Mouse (Mus musculus) heart, embryonic 13.5 days (tissue): ENCODE data around the gene Vgf. TPM values are rescaled to one million over a fixed set of nuclear protein-coding genes. Genes with fewer than 3 reads are reported as not detected.

ENCODE experiments used
- microRNA counts: library from miRNA; unstranded; fragments of <30 nt; microRNA quantifications from one replicate; lab custom pipeline; 2016
- microRNA-seq: library from miRNA; unstranded; fragments of <30 nt; microRNA quantifications from one replicate; pipeline ENCODE4, GENCODE M21; 2016
- polyA plus RNA-seq: library from polyadenylated mRNA; unstranded; fragments of >200 nt; fragmentation: Nextera tagmentation; extraction: Ambion mirVana; gene quantifications from 2 replicates; pipeline ENCODE4 v1.2.1, GENCODE M21; 2015

Gene Vgf
- polyA plus RNA-seq, 1 experiment from 2014 or later, result 0.16 TPM

MicroRNAs within 50 kb of the gene (microRNA counts, 519-probe panel; counts per million panel counts)
- microRNA mmu-miR-702 (lab: Ali Mortazavi, UCI), result 209 counts per million, percentile 61 among the panel's probes with 10 or more counts

Small RNAs within 50 kb of the gene (microRNA-seq; reads per million reads assigned to microRNA genes)
- gene Mir702, result 30.0 reads per million, percentile 39 among the genes with 10 or more reads in this experiment

Other genes with a start within 250 kb of the Vgf start
- gene Col26a1, start 143.2 kb upstream of the Vgf start, polyA plus RNA-seq, result 20.2 and 21.8 TPM in 2 replicates
- 32.7 and 38.7 TPM in 2 replicates for gene Ift22, start 118.2 kb upstream of the Vgf start, polyA plus RNA-seq
- 249 and 252 TPM in 2 replicates for gene Fis1, start 73.1 kb upstream of the Vgf start, polyA plus RNA-seq
- 3.8 and 4.3 TPM in 2 replicates for gene Cldn15, start 59.8 kb upstream of the Vgf start, polyA plus RNA-seq
- gene Plod3, start 39.4 kb upstream of the Vgf start, polyA plus RNA-seq, result 43.2 and 45.6 TPM in 2 replicates
- gene Znhit1, start 38.4 kb upstream of the Vgf start, polyA plus RNA-seq, result 79.8 and 81.9 TPM in 2 replicates
- 140 and 147 TPM in 2 replicates for gene Ap1s1, start 19.7 kb downstream of the Vgf start, polyA plus RNA-seq
- 0.74 and 0.92 TPM in 2 replicates for gene Serpine1, start 45.9 kb downstream of the Vgf start, polyA plus RNA-seq
- 4.9 and 6.9 TPM in 2 replicates for gene Trim56, start 89.8 kb downstream of the Vgf start, polyA plus RNA-seq
- gene Muc3, start 122.9 kb downstream of the Vgf start, polyA plus RNA-seq, result 0.11 TPM in 1 of 2 replicates, not detected in the other
- not detected in 2 replicates for gene Muc3a, start 186.0 kb downstream of the Vgf start, polyA plus RNA-seq